Mouse (Mus musculus) heart, postnatal 0 days (tissue): Measurements from ENCODE around the gene Sass6.

ENCODE experiments used
- CTCF ChIP-seq: IDR thresholded peaks from 2 replicates; pipeline ENCODE4 v1.5.1; 2016; ENCODE audit warnings: antibody characterized with exemption, control low read depth, low read depth
- EP300 ChIP-seq: IDR thresholded peaks from 2 replicates; pipeline ENCODE4 v1.6.1; 2016; ENCODE audit warnings: antibody characterized with exemption, low read depth

GRCm38 (mm10) chr3:116659856-116660430, 65.2 kb downstream of the Sass6 start:
- TF ChIP-seq CTCF (no peak), EP300 (no peak)
